ENCODE assay signal across 13 mouse cellular contexts in the genomic region with DNA sequence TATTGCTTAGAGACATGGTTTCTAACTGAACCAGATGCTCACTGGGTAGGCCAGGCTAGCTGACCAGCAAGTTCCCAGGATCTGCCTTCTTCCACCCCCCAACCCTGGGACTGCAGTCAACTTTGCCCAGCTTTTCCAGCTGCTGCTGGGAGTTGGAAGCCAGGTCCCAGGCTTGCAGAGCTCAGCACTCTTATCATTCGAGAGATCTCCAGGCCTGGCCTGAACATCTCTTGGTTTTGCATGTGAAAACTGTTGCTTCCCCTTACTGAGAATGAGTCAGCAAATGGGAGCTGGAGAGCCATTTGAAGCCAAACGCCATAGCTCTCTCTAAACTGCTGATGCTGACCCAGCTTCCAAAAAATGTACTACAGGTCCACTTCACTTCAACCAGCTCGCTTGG.
DNase-seq lines count a peak whose midpoint lies in the region; ATAC-seq lines count a peak whose summit lies in the region.
"Had no signal": no experiment of that assay in that cellular context is flagged by ENCODE, and none has a peak within 500 bp of the region (broad histone marks: within the 10 kb centered on the region; RNA-seq: fewer than 3 reads in every experiment).

No protein-coding gene starts in this region.

- no peak overlapping the region for H3K4me2 ChIP-seq in forebrain, embryonic 13.5 days
- H3K4me2 ChIP-seq in hindbrain, embryonic 13.5 days = no peak overlapping the region
- H3K4me2 ChIP-seq: embryonic facial prominence, embryonic 15.5 days had no signal

- H3K4me1 ChIP-seq in forebrain, embryonic 13.5 days = peaks cover 21% of the 10 kb centered on the region
- H3K4me1 ChIP-seq in hindbrain, embryonic 13.5 days (replicated peaks) = peaks cover 3% of the 10 kb centered on the region; the same call in 1 of the 2 replicates
- H3K4me1 ChIP-seq: embryonic facial prominence, embryonic 15.5 days had no signal

- H3K27me3 ChIP-seq in forebrain, embryonic 13.5 days = no peaks in the 10 kb centered on the region
- 0 out of 2 replicates have a peak, but pooled peaks cover 3% of the 10 kb centered on the region for H3K27me3 ChIP-seq in hindbrain, embryonic 13.5 days
- H3K27me3 ChIP-seq: embryonic facial prominence, embryonic 15.5 days had no signal

- H3K4me3 ChIP-seq in forebrain, embryonic 13.5 days = no peak overlapping the region
- no peak overlapping the region for H3K4me3 ChIP-seq in hindbrain, embryonic 13.5 days
- H3K4me3 ChIP-seq: embryonic facial prominence, embryonic 15.5 days; heart, embryonic 10.5 days had no signal

- no peak overlapping the region for H3K9ac ChIP-seq in forebrain, embryonic 13.5 days
- no peak overlapping the region for H3K9ac ChIP-seq in hindbrain, embryonic 13.5 days
- H3K9ac ChIP-seq: embryonic facial prominence, embryonic 15.5 days had no signal

- 72% methylated on average over 3 of the region's 3 CpGs for WGBS in forebrain, embryonic 13.5 days
- 72% methylated on average over 3 of the region's 3 CpGs for WGBS in hindbrain, embryonic 13.5 days

- H3K27ac ChIP-seq in forebrain, embryonic 13.5 days = no peak overlapping the region
- no peak overlapping the region for H3K27ac ChIP-seq in hindbrain, embryonic 13.5 days
- H3K27ac ChIP-seq: embryonic facial prominence, embryonic 15.5 days; heart, embryonic 10.5 days; stomach, postnatal 0 days had no signal

- ATAC-seq in common myeloid progenitor, adult 5-6 weeks (replicated peaks; ENCODE audit: low read depth, poor library complexity, severe bottlenecking) = peak; percentile 74
- peak; percentile 74 for ATAC-seq in neutrophil, adult 5-6 weeks (ENCODE audit: extremely low read depth, insufficient number of reproducible peaks, low FRiP score, poor library complexity, severe bottlenecking)
- no peak for ATAC-seq in forebrain, embryonic 13.5 days
- no peak for ATAC-seq in hindbrain, embryonic 13.5 days (ENCODE audit: low FRiP score)

- DNase-seq in thymus, postnatal 14 days = peak; percentile 8
- no peak for DNase-seq in thymus, adult 18-20 months
- DNase-seq in MEL-GATA-1-ER (ENCODE audit: extremely low read depth, low read depth) = peak; percentile 77
- DNase-seq in kidney, adult 18-20 months = no peak
- DNase-seq: adrenal gland, postnatal 25 days had no signal

- no peaks in the 10 kb centered on the region for H3K9me3 ChIP-seq in forebrain, embryonic 13.5 days (replicated peaks)
- H3K9me3 ChIP-seq in hindbrain, embryonic 13.5 days = no peaks in the 10 kb centered on the region
- H3K9me3 ChIP-seq: embryonic facial prominence, embryonic 15.5 days; heart, embryonic 10.5 days had no signal

- no peaks in the 10 kb centered on the region for H3K36me3 ChIP-seq in forebrain, embryonic 13.5 days (ENCODE audit: poor library complexity, severe bottlenecking)
- H3K36me3 ChIP-seq in hindbrain, embryonic 13.5 days = no peaks in the 10 kb centered on the region
- H3K36me3 ChIP-seq: embryonic facial prominence, embryonic 15.5 days; G1E; heart, embryonic 10.5 days had no signal

Comparison
In these comparisons a context has a peak if more than half of its experiments do, and no peak if none do; other contexts are left out.
1. DNase-seq: peak in thymus, postnatal 14 days (single experiment) and MEL-GATA-1-ER (single experiment); none in thymus, adult 18-20 months (0 of 2) and kidney, adult 18-20 months (single experiment).
2. ATAC-seq: peak in common myeloid progenitor, adult 5-6 weeks (single experiment) and neutrophil, adult 5-6 weeks (single experiment); none in forebrain, embryonic 13.5 days (single experiment) and hindbrain, embryonic 13.5 days (single experiment).